Mouse (Mus musculus) heart, embryonic 15.5 days (tissue): Measurements from ENCODE around the gene Ublcp1. TPM values are rescaled to one million over a fixed set of nuclear protein-coding genes. Genes with fewer than 3 reads are reported as not detected.

ENCODE experiments used
- ATAC-seq: fragments of 200-750 bp; cut with Nextera tagmentation; replicated peaks from 2 replicates; pipeline ENCODE4 v1.8.0; 2017; ENCODE audit warnings: low read depth, moderate TSS enrichment; ENCODE audit not compliant: insufficient number of reproducible peaks, insufficient read depth, low FRiP score
- H3K27ac ChIP-seq: fragments of 300-500 bp; sonication (generic); 2 replicates; pipeline ENCODE4 v1.5.1; 2015; ENCODE audit warnings: mild to moderate bottlenecking, inconsistent platforms
- H3K27me3 ChIP-seq: fragments of 300-500 bp; sonication (generic); 2 replicates; pipeline ENCODE4 v1.6.1; 2015; ENCODE audit warnings: inconsistent platforms
- H3K36me3 ChIP-seq: fragments of 300-500 bp; sonication (generic); 2 replicates; pipeline ENCODE4 v1.6.1; 2015; ENCODE audit warnings: mild to moderate bottlenecking, inconsistent platforms
- H3K4me1 ChIP-seq: fragments of 300-500 bp; sonication (generic); replicated peaks from 2 replicates; pipeline ENCODE4 v1.6.1; 2015; ENCODE audit warnings: inconsistent platforms
- H3K4me2 ChIP-seq: fragments of 300-500 bp; sonication (generic); 2 replicates; pipeline ENCODE4 v1.6.1; 2015; ENCODE audit warnings: inconsistent platforms, mild to moderate bottlenecking, moderate library complexity
- H3K4me3 ChIP-seq: fragments of 300-500 bp; sonication (generic); 2 replicates; pipeline ENCODE4 v1.5.1; 2015; ENCODE audit warnings: mild to moderate bottlenecking, inconsistent platforms
- H3K9ac ChIP-seq: fragments of 300-500 bp; sonication (generic); 2 replicates; pipeline ENCODE4 v1.6.1; 2015; ENCODE audit warnings: mild to moderate bottlenecking, inconsistent platforms
- H3K9me3 ChIP-seq: fragments of 300-500 bp; sonication (generic); replicated peaks from 2 replicates; pipeline ENCODE4 v1.6.1; 2016; ENCODE audit warnings: inconsistent platforms
- WGBS: fragments of 180-500 bp; shearing (Covaris S2); methylation state at CpG from one replicate; pipeline ENCODE4 v1.1.7; 2015; ENCODE audit warnings: mixed read lengths; 5-methylcytosine and 5-hydroxymethylcytosine counted together
- microRNA-seq: library from miRNA; unstranded; fragments of <30 nt; microRNA quantifications from one replicate; pipeline ENCODE4, GENCODE M21; 2016
- polyA plus RNA-seq: library from polyadenylated mRNA; unstranded; fragments of >200 nt; fragmentation: Nextera tagmentation; extraction: Ambion mirVana; gene quantifications from 2 replicates; pipeline ENCODE4 v1.2.1, GENCODE M21; 2015

The Ublcp1 gene
- polyA plus RNA-seq, 1 experiment from 2014 or later, result 38.7 TPM

GRCm38 (mm10) chr11:44413371-44413770, 56.9 kb downstream of the Ublcp1 start:
- H3K27ac ChIP-seq, result no peak overlapping the region
- no peak for ATAC-seq

DNA sequence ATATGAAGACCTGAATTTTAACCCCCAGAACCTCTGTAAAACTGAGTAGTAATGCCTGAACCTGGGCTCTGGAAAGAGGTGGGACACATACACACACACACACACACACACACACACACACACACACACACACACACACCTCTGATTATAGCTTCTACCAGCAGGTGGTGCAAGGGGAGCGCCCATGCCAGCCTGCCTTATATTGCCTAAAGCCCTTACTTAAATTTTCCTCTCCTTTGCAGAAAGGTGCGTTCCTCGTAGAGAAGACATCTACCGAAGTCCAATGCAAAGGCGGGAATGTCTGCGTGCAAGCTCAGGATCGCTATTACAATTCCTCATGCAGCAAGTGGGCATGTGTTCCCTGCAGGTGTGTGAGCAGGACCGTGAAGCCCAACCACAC, 58.0 kb downstream of the Ublcp1 start:
- H3K27ac ChIP-seq, result no peak overlapping the region
- H3K4me2 ChIP-seq, result no peak overlapping the region
- no peaks in the 10 kb centered on the region for H3K4me1 ChIP-seq
- no peak overlapping the region for H3K4me3 ChIP-seq
- ATAC-seq, result no peak
- no peaks in the 10 kb centered on the region for H3K9me3 ChIP-seq
- H3K36me3 ChIP-seq, result no peaks in the 10 kb centered on the region
- no peaks in the 10 kb centered on the region for H3K27me3 ChIP-seq
- no peak overlapping the region for H3K9ac ChIP-seq
- WGBS, result 76% methylated on average over 8 of the region's 8 CpGs

More at GRCm38 (mm10) chr11:44413371-44413770, 56.9 kb downstream of the Ublcp1 start:
- no peaks in the 10 kb centered on the region for H3K27me3 ChIP-seq
- no peak overlapping the region for H3K4me3 ChIP-seq
- no peaks in the 10 kb centered on the region for H3K36me3 ChIP-seq
- H3K4me2 ChIP-seq, result no peak overlapping the region
- WGBS, result 76% methylated on average over 3 of the region's 3 CpGs
- no peak overlapping the region for H3K9ac ChIP-seq
- H3K4me1 ChIP-seq, result no peaks in the 10 kb centered on the region
- no peaks in the 10 kb centered on the region for H3K9me3 ChIP-seq

- ATAC-seq, result no peak
- WGBS, result 52% methylated on average over 3 of the region's 3 CpGs
Observed at GRCm38 (mm10) chr11:44410413-44410812, 59.9 kb downstream of the Ublcp1 start.

DNA sequence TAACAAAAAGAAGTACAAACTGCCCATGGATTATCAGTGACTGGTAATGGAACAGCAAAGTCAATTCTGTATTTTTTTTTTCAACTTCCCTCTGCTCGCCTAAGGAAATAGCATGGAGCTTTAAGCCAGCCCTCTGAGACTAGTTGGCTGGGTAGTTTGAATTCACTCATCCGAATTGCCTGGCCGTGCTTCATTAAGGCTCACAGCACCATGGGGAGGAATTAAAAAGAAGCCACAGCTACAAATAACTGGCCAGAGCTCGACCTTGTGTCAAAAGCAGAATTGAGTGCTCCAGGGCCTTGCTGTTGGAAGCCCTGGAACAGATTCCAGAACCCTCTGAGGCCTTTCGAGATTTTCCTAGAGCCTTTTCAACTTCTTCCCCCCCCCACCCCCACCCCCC, 61.7 kb downstream of the Ublcp1 start:
- H3K9me3 ChIP-seq, result no peaks in the 10 kb centered on the region
- ATAC-seq, result no peak
- H3K4me3 ChIP-seq, result no peak overlapping the region
- WGBS, result 46% methylated on average over 5 of the region's 5 CpGs
- peaks cover 6% of the 10 kb centered on the region; the same call in 1 of the 2 replicates for H3K4me1 ChIP-seq
- H3K27me3 ChIP-seq, result no peaks in the 10 kb centered on the region
- H3K36me3 ChIP-seq, result no peaks in the 10 kb centered on the region
- no peak overlapping the region for H3K27ac ChIP-seq
- H3K4me2 ChIP-seq, result no peak overlapping the region
- H3K9ac ChIP-seq, result no peak overlapping the region

More at GRCm38 (mm10) chr11:44410413-44410812, 59.9 kb downstream of the Ublcp1 start:
- Histone ChIP-seq H3K4me3 (no peak overlapping the region), H3K9me3 (no peaks in the 10 kb centered on the region), H3K9ac (no peak overlapping the region), H3K27ac (no peak overlapping the region), H3K27me3 (no peaks in the 10 kb centered on the region), H3K4me2 (no peak overlapping the region), H3K36me3 (no peaks in the 10 kb centered on the region), H3K4me1 (peaks cover 6% of the 10 kb centered on the region; the same call in 1 of the 2 replicates)

DNA sequence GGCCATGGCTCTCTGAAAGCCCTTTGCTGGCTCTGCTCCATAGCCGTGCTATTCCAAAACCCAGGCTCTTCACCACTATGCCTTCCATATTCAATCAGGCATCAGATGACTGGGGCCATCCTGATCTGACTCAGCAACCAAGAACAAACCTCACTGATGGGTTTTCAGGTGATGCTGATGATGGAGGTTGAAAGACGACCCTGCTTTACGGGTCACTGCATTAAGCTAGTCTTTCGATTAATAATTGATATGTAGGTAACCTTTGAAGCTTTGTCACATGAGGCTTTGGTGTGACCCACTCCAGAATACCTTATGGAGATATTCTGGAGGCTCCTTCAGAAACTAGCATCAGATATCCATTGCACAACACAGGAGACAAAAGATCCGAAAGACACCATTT, 63.8 kb downstream of the Ublcp1 start:
- H3K27me3 ChIP-seq, result no peaks in the 10 kb centered on the region
- 76% methylated on average over 5 of the region's 5 CpGs for WGBS
- H3K4me1 ChIP-seq, result peaks cover 14% of the 10 kb centered on the region
- H3K4me3 ChIP-seq, result no peak overlapping the region
- H3K27ac ChIP-seq, result no peak overlapping the region
- no peak overlapping the region for H3K9ac ChIP-seq
- H3K4me2 ChIP-seq, result no peak overlapping the region
- H3K9me3 ChIP-seq, result no peaks in the 10 kb centered on the region
- ATAC-seq, result no peak
- H3K36me3 ChIP-seq, result no peaks in the 10 kb centered on the region

DNA sequence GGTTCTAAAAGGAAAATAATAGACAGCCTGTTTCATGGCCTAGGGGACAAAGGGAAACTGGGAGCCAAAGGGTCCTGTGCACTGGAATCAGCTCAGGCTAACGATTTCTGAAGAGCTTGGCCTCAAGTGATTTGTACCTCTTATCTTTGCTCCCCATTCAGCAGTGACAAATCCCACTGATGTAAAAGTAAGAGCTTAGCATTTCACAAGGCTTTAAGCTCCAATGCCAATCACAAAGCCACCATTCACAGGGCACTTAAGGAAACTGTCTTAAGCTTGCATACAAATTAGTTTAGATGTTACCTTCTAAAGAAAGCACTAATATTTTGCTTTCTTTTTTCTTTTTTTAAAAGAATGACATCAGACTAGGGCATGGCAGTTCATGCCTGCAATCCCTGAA, 64.3 kb downstream of the Ublcp1 start:
- no peak for ATAC-seq
- no peaks in the 10 kb centered on the region for H3K9me3 ChIP-seq
- no peaks in the 10 kb centered on the region for H3K27me3 ChIP-seq
- no peak overlapping the region for H3K4me2 ChIP-seq
- no peaks in the 10 kb centered on the region for H3K36me3 ChIP-seq
- peaks cover 19% of the 10 kb centered on the region for H3K4me1 ChIP-seq
- H3K27ac ChIP-seq, result no peak overlapping the region
- 7% methylated on average over 1 of the region's 1 CpGs for WGBS
- no peak overlapping the region for H3K4me3 ChIP-seq
- no peak overlapping the region for H3K9ac ChIP-seq

DNA sequence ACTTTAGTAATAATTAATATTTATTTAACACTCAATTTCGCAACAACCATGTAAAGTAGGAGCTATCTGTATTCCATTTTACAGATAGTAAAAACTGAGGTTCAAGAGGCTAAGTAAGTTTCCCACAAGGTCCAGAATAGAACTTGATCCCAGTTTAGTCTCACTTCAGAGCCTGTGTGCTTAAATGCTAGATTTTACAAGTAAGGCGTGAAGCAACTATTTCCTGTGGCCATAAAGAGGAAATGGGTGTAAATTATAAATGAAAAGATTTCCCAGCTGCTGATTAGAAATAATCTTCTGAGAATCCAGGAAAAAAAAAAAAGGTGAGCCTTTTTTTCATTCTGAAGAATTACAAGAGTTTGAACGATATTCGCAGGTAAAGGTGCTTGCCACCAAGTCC, 65.2 kb downstream of the Ublcp1 start:
- ATAC-seq, result no peak
- Histone ChIP-seq H3K4me1 (peaks cover 22% of the 10 kb centered on the region), H3K27ac (no peak overlapping the region), H3K36me3 (no peaks in the 10 kb centered on the region), H3K4me3 (no peak overlapping the region), H3K9ac (no peak overlapping the region), H3K4me2 (no peak overlapping the region), H3K27me3 (no peaks in the 10 kb centered on the region), H3K9me3 (no peaks in the 10 kb centered on the region)
- WGBS, result 82% methylated on average over 4 of the region's 4 CpGs

Small RNA genes within 50 kb of the gene (microRNA-seq; reads per million reads assigned to microRNA genes)
- gene Gm22121, result not detected

Other genes with a start within 250 kb of the Ublcp1 start
- not detected in 2 replicates for gene Il12b, start 70.4 kb downstream of the Ublcp1 start, polyA plus RNA-seq
- gene Rnf145, start 48.5 kb upstream of the Ublcp1 start, polyA plus RNA-seq, result 45.1 and 58.7 TPM in 2 replicates
- 16.6 and 16.8 TPM in 2 replicates for gene Ebf1, start 146.8 kb upstream of the Ublcp1 start, polyA plus RNA-seq